Mouse (Mus musculus) embryo, embryonic 10 days (tissue): ENCODE data around the gene Rbm8a.
"Not testable (repeated sequence)": the region's sequence is repeated elsewhere in the genome, so short reads cannot be mapped to it uniquely, and the experiment has no call there.

Experiments
- DNase-seq: peaks from one replicate; pipeline ENCODE4 v3.0.0-alpha.2; 2015; ENCODE audit warnings: low spot score

The Rbm8a gene

DNA sequence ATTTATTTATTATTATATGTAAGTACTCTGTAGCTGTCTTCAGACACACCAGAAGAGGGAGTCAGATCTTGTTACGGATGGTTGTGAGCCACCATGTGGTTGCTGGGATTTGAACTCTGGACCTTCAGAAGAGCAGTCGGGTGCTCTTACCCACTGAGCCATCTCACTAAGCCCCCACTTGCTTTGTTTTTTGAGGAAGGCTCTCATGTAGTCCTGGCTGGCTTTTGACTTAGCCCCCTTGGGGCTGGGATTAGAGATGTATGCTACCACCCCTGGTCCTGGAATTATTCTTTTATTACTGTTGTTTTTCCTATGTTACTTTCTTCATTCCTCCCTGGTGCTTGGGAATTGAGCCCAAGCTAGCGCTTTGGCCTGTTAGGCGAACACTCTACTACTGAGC, 23.7 kb upstream of the Rbm8a start:
- not testable (repeated sequence) for DNase-seq

DNA sequence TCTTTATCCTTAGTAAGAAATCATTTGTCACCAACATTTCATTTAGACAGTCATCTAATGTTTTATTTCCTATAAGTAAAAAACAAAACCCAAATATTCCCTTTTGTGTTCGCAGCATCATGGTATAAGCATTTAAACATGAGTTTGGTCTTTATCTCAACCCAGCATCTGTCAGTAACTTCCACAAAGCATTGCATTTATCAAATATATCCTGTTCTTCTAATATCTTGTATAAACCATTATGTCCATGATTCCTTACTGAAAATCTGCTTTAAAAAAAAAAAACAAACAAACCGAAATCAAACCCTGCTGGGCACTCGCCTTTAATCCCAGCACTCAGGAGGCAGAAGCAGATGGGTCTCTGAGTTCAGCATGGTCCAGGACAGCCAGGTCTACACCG, 23.1 kb upstream of the Rbm8a start:
- no peak for DNase-seq

DNA sequence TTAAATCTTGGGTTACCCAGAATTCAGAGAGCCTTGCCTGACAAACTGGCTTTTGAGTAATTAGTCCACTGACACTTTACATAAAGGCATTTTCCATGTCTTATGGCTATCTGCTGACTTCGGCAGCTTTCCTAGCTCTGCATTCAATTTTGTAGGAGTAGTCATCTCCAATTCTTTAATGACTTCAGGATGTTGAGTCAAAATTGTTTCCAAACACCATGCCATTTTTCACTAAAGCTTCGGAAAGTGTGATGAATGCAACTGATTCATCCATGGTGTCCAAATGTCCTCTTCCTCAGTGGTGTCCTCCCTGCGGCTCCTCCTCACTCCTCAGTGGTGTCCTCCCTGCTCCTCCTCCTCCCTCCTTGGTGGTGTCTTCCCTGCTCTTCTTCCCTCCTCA, 11.8 kb upstream of the Rbm8a start:
- DNase-seq, result no peak

DNA sequence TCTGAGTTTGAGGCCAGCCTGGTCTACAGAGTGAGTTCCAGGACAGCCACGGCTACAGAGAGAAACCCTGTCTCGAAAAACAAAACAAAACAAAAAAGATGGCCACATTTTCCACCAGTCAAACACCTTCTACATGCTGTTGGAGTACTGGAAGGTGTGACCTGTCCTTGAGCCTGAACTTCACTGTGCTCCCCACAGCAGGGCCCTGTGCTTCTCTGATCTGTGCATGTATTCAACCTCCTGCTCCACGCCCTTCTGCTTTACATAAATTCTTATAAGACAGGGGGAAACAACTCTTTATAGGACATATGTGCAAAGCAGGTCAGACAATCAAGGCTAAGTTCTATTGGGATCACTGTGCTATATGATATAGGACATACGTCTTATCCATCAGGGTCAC, 6.5 kb upstream of the Rbm8a start:
- DNase-seq, result no peak

DNA sequence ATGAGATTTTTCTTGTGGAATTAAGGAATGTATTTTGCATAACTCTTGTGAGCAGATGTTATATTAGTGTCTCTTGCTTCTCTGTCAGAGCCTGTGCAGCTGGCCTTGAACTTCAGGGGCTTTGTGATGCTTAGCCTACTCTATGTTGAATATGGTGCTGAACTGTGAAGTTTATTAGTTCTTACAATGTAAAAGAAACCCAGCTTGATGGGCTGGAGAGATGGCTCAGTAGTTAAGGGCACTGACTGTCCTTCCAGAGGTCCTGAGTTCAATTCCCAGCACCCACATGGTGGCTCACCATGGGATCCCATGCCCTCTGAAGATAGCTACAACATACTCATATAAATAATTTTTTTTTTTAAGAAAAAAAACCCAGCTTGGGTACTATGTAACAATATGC, 2.3 kb downstream of the Rbm8a start:
- no peak for DNase-seq

DNA sequence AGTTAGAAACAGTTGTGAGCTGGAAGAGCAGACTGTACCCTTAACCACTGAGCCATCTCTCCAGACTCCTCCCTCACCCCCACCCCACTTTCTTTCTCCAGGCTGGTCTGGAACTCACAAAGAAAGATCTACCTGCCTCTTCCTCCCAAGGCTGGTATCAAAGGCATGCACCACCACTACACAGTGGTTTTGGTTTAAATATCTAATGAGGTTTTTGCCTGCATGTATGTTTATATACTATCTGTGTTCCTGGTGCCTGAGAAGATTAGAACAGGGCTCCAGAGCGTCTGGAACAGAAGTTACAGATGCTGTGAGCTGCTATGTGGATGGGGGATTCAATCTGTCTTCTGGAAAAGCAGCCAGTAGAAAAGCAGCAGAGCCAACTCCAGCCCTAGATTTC, 4.3 kb downstream of the Rbm8a start:
- DNase-seq, result no peak

DNA sequence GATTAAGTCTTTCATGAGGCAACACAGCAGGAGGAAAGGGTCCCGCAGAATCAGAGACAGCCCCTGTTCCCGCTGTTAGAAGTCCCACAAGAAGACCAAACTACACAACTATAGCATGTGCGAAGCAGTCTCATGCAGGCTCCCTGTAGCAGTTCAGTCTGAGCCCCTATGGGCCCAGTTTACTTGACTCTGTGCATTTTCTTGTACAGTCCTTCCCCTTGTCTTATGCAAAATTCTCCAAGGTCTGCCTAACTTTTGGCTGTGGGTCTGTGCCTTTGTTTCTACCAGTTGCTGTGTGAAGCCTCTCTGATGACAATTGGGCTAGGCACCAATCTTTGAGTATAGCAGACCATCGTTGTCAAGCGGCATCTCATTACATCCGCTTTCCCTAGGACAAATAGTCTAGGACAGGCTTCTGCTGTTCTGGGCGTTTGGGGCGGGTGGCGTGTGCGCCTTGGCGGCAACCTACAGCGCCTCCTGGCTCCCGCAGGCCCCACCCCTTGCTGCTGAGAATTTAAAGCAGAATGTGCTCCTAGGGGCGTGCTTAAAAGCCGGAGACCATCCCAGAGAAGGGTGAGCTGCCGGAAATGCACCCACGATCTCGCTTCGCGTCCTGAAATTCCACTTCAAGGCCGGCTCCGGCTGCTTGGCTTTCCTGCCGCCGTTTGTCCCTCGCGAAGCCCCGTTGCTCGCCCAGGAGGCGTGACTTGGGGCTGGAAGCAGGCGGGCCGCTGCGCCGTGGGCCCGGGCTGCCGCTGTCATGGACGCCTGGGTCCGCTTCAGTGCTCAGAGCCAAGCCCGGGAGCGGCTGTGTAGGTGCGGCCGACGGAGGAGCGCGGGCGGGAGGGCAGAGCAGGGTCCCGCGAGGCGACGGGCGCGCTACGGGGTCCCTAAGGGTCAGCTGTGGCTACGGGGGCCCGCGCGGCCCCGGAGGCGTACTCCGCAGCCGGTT, 5.5 kb downstream of the Rbm8a start, which contains the start of the genes Pex11b and Gm42957:
Pex11b (plus strand) TSS at position 449 of the 952 bp plus-strand sequence.
Gm42957 (plus strand) TSS at position 547 of the 952 bp plus-strand sequence.
- peak; percentile 81 for DNase-seq

DNA sequence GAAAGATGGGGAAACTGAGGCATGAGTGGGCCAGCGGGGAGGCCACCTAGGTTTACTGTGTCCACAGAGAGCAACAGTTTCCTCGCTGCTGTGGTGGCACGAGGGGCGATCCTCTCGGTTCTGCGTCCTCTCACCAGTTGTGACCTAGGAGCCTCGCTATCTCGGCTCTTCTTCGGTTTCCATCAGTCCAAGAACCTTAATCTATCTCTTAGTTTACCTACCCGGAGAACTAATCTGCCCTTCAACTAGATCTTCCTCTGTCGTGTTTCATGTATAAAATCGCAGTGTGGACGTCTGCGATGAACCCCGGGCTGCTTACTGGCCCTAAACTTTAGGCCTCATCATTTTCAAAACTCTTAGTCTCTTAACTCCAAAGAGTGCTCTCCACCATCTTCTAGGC, 6.2 kb downstream of the Rbm8a start:
- peak; percentile 17 for DNase-seq

DNA sequence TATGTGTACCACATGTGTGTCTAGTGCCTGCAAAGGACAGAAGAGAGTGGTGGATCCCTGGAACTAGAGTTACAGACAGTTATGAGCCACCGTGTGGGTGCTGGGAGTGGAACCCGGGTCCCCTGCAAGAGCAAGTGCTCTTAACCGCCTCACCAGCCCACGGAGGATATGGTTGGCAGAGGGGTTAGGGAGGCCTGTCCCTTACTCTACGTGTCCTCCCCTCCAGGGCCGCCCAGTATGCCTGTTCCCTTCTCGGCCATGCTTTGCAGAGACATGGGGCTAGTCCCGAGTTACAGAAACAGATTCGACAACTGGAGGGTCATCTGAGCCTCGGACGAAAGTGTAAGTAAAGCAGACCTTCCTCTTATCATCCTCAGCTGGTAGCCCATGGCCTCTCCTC, 6.7 kb downstream of the Rbm8a start:
- no peak for DNase-seq

DNA sequence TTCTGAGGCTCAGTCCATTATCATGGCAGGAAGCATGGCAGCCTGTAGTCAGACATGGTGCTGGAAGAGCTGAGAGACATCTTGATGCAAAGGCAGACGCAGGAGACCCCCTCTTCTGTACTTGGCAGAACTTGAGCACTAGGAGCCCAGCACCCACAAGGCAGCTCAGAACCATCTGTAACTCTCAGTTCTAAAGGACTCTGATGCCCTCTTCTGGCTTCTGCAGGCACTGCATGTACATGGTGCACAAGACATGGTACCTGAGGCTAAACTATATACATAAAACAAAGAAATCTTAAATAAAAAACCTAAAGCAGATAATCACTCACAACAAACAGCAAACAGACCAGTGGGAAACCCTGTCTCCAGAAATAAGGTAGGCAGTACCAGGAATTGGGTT, 9.5 kb downstream of the Rbm8a start:
- DNase-seq, result peak; percentile 76

DNA sequence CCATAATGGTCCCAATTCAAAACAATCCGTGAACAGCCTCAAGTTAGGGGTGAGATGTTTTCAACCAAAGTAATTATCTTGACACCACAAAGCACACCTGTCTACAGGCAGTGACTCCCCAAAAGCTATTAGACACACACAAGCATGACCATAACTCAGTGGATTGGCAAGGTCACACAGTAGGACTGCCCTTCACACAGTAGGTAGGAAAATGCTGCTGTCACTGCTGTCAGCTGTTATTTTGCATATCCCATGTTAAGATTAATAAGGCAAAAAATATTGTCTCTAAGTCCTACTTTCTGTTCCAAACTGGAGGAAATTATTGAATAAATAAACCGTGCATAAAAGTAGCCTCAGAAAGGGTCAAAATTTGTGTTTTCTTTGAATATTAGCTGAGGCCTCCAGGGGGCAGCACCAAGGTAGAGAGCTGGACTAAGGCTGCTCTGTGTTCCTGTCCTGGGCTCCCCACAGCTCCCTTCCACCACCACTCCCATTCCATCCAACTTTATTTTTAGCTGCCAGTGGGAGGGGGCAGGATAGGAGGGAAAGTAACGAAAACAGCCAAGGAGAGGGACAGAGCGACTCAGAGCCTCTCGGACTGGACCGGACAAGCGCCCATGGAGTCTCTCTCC, 15.4 kb downstream of the Rbm8a start, which contains the start of gene Itga10:
Itga10 (plus strand) TSS at position 567 of the 632 bp plus-strand sequence.
- DNase-seq, result peak; percentile 59

DNA sequence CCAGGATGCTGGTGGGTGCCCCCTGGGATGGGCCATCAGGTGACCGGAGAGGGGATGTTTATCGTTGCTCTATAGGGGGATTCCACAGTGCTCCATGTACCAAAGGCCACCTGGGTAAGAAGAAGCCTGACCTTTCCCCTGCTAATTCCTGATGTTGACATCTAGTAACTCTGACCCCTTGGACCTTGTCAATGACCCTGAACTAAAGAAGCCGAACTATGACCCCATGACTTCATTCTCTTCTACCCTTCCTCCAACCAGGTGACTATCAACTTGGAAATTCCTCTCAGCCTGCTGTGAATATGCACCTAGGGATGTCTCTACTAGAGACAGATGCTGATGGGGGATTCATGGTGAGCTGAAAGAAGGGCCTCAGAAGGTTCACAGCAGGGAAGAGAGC, 17.6 kb downstream of the Rbm8a start:
- no peak for DNase-seq

DNA sequence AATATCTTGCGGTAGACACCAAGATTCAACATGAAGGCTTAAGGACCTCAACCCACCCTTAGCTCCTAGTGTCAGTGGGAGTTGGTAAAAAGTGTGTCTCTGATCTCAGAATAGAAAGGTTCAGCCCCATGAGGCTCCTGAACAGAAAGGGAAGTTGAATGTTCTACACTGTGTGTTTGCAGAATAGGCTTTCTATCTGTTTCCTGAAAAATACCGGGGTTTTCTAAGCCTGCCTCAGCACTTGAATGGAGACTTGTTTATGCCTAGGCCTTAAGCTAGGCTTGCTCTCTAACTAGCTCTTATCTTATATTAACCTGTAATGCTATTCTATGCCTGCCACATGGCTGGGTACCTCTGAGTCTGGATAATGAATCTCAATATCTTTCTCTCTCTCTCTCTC, 31.2 kb downstream of the Rbm8a start:
- DNase-seq, result no peak

DNA sequence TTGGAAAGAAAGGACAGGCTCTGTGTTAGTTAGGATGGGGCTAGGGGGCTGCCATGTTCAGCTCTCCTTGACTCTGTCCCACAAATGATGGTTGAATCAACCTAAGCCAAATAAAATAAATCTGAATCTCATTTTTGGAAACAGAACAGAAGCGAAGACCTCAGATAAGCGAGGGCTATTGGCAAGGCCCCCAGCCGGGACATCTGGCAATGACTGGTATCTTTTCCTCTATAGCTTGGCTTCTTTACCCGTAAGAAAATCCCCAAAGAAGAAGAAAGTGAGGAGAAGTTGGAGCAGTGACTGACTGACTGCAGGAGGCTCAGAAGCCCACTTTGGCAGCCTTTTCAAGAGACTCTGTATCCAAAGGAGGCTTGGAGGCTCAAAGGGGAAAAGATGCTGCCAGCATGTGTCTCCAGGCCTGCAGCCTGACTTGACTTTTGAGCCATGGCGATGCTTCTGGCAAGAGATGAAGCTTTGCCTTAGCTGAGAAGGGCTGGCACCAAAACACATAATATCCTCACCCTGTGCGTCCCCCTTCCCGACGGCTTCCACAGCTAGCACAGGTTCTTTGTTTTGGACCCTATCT, 33.1 kb downstream of the Rbm8a start:
- DNase-seq, result no peak

DNA sequence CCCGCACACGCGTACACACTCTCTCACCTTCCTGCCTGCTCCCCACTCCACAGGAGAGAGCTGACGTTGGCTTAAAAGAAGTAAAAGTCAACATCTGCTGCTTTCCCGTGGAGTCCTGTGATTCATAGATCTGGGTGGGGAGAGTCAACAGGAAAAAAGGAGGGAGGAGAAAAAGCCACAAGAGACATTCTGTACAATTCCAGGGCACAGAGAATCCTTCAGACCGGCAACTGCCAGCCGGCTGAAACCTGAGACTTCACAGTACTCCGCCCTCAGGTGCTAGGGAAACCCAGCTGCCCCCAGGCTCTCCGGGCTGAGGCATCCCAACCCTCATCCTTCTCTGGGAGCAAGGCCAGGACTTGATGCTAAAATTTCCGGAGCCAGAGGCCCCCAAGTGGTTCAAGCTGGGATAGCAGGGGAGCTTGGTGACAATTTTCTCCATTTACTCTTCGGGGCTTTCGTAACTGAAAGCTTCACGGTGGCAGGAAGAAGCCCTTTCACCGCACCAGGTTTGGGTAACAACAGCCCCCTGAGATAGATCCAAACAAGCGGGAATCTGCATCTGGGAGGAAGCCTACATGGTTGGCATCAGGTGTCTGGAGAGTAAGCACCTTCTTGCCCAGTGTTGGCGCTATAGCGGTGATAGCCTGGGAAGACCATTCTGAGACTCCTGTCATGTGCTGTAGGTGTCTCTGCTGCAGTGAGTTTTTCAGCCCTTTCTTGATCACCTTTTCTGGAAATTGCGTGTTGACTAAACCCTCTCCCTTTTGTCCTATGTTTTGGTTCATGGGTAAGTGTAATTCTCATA, 33.9 kb downstream of the Rbm8a start:
- DNase-seq, result peak; percentile 83

DNA sequence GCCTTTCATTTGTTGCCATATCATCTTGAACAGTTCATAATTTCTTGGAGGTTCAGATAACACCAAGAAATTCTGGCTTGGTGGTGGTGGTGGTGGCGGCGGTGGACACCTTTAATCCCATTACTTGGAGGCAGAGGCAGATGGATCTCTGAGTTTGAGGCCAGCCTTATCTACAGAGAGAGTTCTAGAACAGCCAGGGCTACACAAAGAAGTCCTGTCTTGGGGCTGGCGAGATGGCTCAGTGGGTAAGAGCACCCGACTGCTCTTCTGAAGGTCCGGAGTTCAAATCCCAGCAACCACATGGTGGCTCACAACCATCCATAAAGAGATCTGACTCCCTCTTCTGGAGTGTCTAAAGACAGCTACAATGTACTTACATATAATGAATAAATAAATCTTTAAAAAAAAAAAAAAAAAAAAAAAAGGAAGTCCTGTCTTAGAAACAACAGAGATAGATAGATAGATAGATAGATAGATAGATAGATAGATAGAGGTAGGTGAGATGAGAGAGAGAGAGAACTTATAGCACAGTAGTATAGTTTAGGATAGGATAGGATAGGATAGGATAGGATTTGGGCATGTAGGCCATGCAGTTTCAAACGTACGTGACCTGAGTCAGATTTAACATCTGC, 36.1 kb downstream of the Rbm8a start:
- not testable (repeated sequence) for DNase-seq

DNA sequence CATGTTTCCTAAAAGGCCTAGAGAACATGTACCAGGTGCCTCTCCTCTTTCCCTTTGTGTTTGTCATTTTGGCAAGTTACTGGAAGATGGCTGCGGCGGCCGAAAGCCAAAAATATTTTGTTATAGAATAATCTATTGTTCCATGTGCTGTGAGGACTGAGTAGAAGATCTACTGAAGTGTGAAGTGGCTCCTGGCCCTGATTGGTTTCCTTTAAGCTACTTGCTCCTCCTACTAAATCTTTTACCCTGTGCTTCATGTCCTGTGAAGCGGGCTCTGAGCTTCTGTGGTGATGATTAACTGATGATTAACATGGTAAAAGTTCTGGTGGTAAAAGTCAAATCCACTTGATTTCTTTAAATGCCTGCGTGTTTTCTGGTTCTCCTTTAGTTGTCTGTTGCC, 37.2 kb downstream of the Rbm8a start:
- no peak for DNase-seq

DNA sequence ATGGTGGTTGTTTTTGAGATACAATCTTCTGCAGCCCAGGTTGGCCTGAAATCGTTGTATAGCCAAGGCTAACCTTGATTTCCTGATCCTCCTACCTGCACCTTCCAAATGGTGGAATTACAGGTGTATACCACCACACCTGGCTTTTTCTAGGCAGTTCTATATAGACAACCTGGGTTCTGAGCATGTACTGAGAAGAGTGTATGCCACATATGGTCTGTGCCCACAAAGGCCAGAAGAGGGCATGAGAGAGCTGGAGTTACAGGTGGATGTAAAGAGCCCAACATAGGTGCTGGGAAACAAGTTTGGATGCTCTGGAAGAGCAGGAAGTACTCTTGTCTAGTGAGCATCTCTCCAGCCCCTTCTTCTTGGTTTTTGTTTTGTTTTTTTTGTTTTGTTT, 37.6 kb downstream of the Rbm8a start:
- DNase-seq, result peak; percentile 58

DNA sequence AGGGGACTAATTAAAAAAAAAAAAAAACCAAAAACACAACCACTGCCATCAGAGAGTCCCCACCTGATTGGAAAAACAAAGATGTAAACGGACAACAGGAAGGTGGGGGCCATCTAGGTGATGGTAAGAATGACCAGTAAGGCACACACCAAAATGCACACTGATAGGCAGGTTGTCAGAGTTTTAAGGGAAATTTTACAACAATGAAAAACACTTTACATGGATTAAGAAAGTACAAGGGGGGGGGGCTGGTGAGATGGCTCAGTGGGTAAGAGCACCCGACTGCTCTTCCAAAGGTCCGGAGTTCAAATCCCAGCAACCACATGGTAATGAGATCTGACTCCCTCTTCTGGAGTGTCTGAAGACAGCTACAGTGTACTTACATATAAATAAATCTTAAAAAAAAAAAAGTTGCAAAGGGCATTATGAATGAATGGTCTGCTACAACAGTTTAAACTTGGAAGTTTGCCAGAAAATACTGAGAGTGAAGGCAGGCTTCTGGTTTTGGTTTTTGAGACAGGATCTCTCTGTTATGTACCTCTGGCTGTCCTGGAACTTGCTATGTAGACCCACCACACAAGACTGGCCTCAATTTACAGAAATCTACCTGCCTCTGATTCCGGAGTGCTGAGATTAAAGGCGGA, 38.8 kb downstream of the Rbm8a start:
- no peak for DNase-seq

DNA sequence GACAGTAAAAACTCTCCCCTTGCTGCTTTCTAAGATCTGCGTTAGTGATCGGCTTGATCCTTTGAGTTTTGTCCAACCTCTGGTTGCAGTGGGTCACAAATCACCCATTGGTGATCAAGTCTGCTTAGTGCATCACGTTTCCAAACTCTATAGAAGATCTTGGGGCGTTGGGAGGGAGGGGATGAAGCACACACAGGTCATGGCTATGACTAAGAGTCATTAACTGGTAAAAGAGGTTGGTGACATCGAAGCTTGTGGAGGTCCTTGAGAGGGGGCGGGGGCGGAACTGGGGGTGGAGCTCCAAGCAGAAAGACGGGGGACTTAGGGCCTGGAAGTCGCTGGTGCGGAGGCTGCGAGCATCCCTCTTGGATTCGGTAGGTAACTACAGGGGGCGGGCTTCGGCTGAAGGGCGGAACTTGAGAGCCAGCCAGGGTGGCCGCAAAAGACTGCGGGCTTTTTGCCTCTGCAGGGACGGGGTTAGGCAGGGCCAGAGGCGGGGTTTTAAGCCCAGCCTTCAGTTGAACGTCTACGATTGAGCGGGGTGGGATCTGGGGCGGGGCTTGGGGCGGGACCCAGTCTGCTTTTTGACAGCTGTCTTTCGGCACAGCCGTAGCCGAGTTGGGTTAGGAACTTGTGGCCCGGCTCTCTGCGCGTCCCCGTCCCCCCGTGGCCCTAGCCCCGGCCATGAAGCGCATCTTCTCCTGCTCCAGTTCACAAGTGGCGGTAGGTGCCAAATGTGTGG, 40.2 kb downstream of the Rbm8a start, which contains the start of gene Ankrd35:
Ankrd35 (plus strand) TSS at position 405 of the 742 bp plus-strand sequence.
- peak; percentile 87 for DNase-seq
